Mouse (Mus musculus): ENCODE results near the gene Gm20388. TPM values are rescaled to one million over a fixed set of nuclear protein-coding genes. Genes with fewer than 3 reads are reported as not detected.
A peak's percentile ranks its signal among the peaks of the same experiment; 100 is the strongest.

Gene Gm20388
- polyA plus RNA-seq, 1 experiment from 2014 or later: not detected

DNA sequence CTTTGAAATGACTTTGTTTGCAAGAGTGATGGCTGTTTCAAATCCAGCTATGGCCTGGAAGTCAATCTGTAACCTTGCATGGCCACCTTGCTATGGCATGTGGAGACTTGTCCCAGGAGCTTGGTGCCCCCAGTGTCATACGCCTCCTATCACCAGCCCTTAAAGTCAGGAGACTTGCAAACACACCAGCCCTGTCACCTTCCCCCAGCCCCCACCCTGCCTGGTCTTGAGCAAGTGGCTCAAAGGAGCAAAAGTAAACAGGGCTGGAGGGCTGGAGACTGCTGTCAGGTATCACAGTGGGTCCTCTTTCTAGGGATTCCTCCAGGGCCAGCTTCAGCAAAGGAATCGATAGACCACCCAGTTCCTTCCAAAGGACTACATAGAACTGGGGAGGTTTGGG, 2400.5 kb downstream of the Gm20388 start:
- Histone ChIP-seq H3K36me3 (peaks cover 98% of the 10 kb centered on the region), H3K9ac (peak overlapping the region; percentile 76), H3K9me3 (replicated peaks) (no peaks in the 10 kb centered on the region), H3K4me3 (no peak overlapping the region), H3K27me3 (replicated peaks) (no peaks in the 10 kb centered on the region), H3K4me1 (peaks cover 100% of the 10 kb centered on the region), H3K4me2 (peak overlapping the region; percentile 49), H3K27ac (peak overlapping the region; percentile 97)
- WGBS (ENCODE audit: insufficient replicate concordance): 83% methylated on average over 2 of the region's 2 CpGs
- ATAC-seq: no peak

DNA sequence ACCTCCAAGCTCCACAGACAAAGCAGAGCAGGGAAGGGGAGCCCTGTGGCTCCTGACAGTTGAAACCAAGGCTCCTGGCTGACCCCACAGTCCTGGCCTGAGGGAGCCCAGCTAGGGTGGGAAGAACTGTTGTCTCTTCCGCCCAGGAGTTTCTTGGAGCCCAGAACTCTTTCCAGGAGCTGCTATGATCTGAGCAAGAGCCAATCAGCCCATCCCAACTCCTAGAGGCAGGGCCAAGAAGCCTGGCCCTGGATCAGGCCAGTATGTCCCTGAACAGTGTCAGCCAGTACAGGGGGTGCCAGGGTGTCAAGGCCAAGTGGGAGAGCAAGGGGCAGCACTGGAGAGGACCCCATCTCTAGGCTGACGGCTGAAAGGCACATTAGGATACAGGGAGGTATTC, 2401.9 kb downstream of the Gm20388 start:
- 35% methylated on average over 2 of the region's 2 CpGs for WGBS (ENCODE audit: insufficient replicate concordance)
- H3K27ac ChIP-seq: peak overlapping the region; percentile 97
- H3K4me3 ChIP-seq: no peak overlapping the region
- H3K4me2 ChIP-seq: peak overlapping the region; percentile 49
- no peaks in the 10 kb centered on the region for H3K9me3 ChIP-seq (replicated peaks)
- peak overlapping the region; percentile 76 for H3K9ac ChIP-seq
- no peaks in the 10 kb centered on the region for H3K27me3 ChIP-seq (replicated peaks)
- peaks cover 98% of the 10 kb centered on the region for H3K36me3 ChIP-seq
- H3K4me1 ChIP-seq: peaks cover 100% of the 10 kb centered on the region
- no peak for ATAC-seq

DNA sequence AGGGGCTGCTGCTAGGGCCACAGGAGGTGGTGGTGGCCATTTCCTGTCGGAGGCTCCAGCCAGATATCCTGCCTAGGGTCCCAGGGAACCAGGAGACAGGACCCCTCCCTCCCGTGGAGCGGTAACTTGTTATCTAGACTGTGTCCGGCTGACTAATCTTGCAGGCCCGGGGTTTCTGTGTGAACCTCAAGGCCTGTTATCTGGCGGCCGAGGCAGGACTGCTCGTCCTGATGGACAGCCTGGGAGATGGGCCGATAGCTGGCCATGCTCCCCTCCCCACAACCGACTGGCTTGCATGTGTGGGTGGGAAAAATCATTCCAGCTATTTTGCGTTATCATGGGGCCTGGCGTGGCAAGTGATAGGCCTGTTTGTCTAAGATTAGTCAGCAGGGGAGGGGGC, 2402.7 kb downstream of the Gm20388 start:
- Histone ChIP-seq H3K9ac (peak overlapping the region; percentile 76), H3K27ac (peak overlapping the region; percentile 97), H3K4me3 (peak overlapping the region; percentile 4; the same call in 1 of the 2 replicates), H3K4me2 (peak overlapping the region; percentile 49), H3K36me3 (peaks cover 98% of the 10 kb centered on the region), H3K9me3 (replicated peaks) (no peaks in the 10 kb centered on the region), H3K4me1 (peaks cover 100% of the 10 kb centered on the region), H3K27me3 (replicated peaks) (no peaks in the 10 kb centered on the region)
- 4% methylated on average over 12 of the region's 12 CpGs for WGBS (ENCODE audit: insufficient replicate concordance)
- peak; percentile 61 for ATAC-seq

DNA sequence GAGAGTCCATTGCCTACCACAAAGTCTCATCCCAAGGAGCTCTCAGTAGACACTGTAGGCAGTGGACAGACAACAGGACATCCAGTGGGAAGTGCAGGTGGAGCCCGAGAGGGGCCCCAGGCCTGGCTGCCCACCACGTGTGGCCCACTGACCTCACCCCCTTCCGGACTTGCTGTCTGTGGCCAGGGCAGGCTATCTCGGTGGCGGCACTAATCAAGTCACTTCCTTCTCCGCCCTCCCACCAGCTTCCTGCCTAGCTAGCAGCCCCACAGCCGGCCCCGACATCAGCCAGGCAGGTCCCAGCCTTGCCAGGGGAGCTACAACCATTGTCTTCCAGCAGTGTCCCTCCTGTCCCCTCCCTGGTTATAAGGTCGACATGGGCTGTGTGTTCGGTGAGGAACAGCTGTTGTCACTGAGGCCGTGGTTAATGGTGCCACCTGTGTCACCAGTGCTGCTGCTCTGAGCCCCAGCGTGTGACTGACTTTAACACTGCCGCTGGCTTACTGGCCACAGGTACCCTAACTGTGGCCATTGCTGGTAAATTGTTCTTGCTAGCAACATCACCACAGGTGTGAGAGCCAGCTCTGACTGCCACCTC, 2404.4 kb downstream of the Gm20388 start:
- peaks cover 100% of the 10 kb centered on the region for H3K4me1 ChIP-seq
- H3K4me2 ChIP-seq: peak overlapping the region; percentile 34
- WGBS (ENCODE audit: insufficient replicate concordance): 24% methylated on average over 13 of the region's 13 CpGs
- peaks cover 100% of the 10 kb centered on the region for H3K36me3 ChIP-seq
- H3K27me3 ChIP-seq (replicated peaks): no peaks in the 10 kb centered on the region
- H3K9ac ChIP-seq: peak overlapping the region; percentile 76
- no peaks in the 10 kb centered on the region for H3K9me3 ChIP-seq (replicated peaks)
- no peak for ATAC-seq
- H3K27ac ChIP-seq: peak overlapping the region; percentile 97
- no peak overlapping the region for H3K4me3 ChIP-seq

DNA sequence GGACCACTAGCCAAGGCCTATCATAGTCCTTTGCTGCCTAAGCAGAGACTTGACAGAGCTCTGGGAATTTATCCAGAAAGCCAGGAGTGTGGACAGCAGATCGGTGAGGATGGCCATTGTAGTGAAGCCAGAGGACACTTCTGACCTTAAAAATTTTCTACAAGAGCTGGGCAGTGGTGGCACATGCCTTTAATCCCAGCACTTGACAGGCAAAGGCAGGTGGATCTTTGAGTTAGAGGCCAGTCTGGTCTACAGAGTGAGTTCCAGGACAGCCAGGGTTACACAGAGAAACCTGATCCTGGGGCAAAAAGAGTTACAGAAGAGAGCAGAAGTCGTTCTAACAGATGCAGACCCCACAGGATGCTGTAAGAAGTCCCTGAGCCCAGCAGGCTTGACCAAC, 2405.8 kb downstream of the Gm20388 start:
- peak overlapping the region; percentile 17; the same call in 1 of the 2 replicates for H3K4me2 ChIP-seq
- H3K4me3 ChIP-seq: no peak overlapping the region
- no peaks in the 10 kb centered on the region for H3K9me3 ChIP-seq (replicated peaks)
- no peaks in the 10 kb centered on the region for H3K27me3 ChIP-seq (replicated peaks)
- WGBS (ENCODE audit: insufficient replicate concordance): 45% methylated on average over 2 of the region's 2 CpGs
- H3K27ac ChIP-seq: peak overlapping the region; percentile 97
- ATAC-seq: no peak
- H3K9ac ChIP-seq: peak overlapping the region; percentile 76
- peaks cover 99% of the 10 kb centered on the region for H3K36me3 ChIP-seq
- peaks cover 100% of the 10 kb centered on the region for H3K4me1 ChIP-seq

DNA sequence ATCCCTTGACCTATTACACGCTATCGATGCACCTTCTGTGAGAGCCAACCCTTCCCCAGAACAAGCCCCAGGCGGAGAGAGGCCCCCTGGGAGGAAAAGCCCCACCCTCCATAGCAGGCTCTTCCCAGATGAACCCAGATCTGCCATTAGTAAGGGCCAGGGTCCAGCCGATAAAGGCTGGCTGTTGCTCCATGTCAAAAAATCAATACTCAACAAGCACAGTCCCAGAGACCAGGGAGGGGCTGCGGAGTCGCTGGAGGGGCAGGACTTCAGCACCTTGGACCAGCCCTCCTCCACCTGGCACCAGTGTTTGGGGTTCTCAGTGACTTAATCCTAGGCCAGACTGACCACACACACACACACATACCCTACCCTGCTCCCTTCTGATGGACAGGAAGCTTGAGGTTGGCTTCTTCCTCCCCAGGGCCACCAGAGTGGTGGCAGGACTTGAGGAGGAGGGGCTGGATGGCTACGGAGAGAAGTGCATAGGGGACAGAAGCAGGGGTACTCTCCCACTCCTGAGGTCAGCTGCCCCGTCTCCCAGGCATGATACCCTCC, 2407.4 kb downstream of the Gm20388 start:
- ATAC-seq: peak; percentile 0; the same call in 1 of the 2 replicates
- Histone ChIP-seq H3K4me2 (peak overlapping the region; percentile 47), H3K27ac (peak overlapping the region; percentile 97), H3K36me3 (peaks cover 95% of the 10 kb centered on the region), H3K4me1 (peaks cover 100% of the 10 kb centered on the region), H3K4me3 (peak overlapping the region; percentile 3; the same call in 1 of the 2 replicates), H3K27me3 (replicated peaks) (no peaks in the 10 kb centered on the region), H3K9ac (peak overlapping the region; percentile 76), H3K9me3 (replicated peaks) (no peaks in the 10 kb centered on the region)
- WGBS (ENCODE audit: insufficient replicate concordance): 13% methylated on average over 8 of the region's 8 CpGs

DNA sequence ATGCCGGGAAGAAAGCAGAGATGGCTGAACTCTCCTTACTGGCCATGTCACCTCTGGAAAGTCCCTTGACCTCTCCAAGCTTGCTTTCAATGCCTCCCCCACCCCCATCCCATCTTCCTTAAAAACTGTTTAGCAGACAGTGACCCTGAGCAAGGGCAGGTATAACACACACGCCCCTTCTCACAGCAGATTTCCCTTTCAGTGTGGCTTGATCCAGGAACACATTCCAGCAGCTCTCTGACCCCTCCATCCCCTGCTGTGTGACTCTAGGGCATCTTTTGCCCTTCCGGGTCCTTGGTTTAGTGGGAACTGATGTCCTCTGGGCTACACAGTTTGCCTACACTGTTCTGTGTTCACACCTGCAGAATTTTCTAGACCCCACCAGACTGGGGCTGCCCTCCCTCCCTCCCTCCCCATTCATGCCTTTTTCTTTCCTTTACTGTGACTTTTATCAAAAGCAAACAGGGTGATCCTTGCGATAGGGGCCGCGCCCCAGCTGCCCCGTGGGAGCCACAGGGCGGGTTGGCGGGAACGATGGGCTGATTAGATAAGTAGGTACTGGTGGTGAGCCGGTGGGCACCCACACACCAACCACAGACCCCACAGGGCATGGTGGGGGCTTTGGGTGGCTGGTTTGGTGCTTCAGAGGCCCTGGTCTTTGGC, 2408.5 kb downstream of the Gm20388 start:
- Histone ChIP-seq H3K9ac (peak overlapping the region; percentile 76), H3K27me3 (replicated peaks) (no peaks in the 10 kb centered on the region), H3K27ac (peak overlapping the region; percentile 97), H3K4me3 (no peak overlapping the region), H3K36me3 (peaks cover 93% of the 10 kb centered on the region), H3K4me2 (peak overlapping the region; percentile 47), H3K9me3 (replicated peaks) (no peaks in the 10 kb centered on the region), H3K4me1 (peaks cover 100% of the 10 kb centered on the region)
- ATAC-seq: no peak
- 26% methylated on average over 11 of the region's 11 CpGs for WGBS (ENCODE audit: insufficient replicate concordance)

DNA sequence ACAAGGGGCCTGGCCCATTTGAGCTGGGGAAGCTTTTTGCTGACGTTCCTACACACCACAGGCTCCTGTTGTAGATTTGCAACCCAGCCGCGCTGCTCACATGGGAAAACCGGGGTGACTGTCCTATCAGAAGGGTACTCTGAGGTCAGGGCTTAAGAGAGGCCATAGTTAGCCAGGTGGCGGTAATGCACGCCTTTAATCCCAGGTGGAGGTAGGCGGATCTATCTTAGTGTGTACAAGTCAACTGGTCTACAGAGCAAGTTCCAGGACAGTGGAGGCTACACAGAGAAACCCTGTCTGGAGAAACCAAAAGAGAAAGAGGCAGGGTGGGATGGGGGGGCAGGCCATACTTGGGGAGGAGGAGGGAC, 2409.1 kb downstream of the Gm20388 start:
- no peak for ATAC-seq
- 32% methylated on average over 7 of the region's 7 CpGs for WGBS (ENCODE audit: insufficient replicate concordance)
- peaks cover 93% of the 10 kb centered on the region for H3K36me3 ChIP-seq
- H3K27me3 ChIP-seq (replicated peaks): no peaks in the 10 kb centered on the region
- H3K27ac ChIP-seq: peak overlapping the region; percentile 97
- peak overlapping the region; percentile 76 for H3K9ac ChIP-seq
- H3K9me3 ChIP-seq (replicated peaks): no peaks in the 10 kb centered on the region
- H3K4me2 ChIP-seq: peak overlapping the region; percentile 47
- H3K4me3 ChIP-seq: no peak overlapping the region
- H3K4me1 ChIP-seq: peaks cover 100% of the 10 kb centered on the region

DNA sequence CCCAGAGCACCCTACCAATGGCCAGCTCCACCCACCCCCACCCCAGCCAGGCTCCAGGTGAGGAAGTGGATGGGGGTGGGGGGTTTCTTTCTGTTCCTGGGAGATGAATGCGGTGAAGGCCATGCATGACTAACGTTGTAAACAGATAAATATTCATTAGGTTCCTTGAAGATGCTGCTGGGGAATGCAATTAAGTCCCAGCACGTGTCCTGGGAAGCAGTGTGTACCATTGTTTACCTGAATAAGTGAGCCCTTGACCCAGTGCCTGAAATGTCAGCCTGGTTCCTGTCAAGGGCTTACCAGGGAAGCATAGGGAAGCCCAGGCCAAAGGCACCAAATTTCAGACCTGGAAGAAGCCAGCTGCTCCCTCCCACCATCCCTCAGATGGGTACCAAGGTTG, 2409.9 kb downstream of the Gm20388 start:
- WGBS (ENCODE audit: insufficient replicate concordance): 31% methylated on average over 3 of the region's 3 CpGs
- no peaks in the 10 kb centered on the region for H3K9me3 ChIP-seq (replicated peaks)
- H3K9ac ChIP-seq: peak overlapping the region; percentile 76
- H3K4me1 ChIP-seq: peaks cover 100% of the 10 kb centered on the region
- peaks cover 93% of the 10 kb centered on the region for H3K36me3 ChIP-seq
- peak overlapping the region; percentile 71 for H3K4me2 ChIP-seq
- ATAC-seq: no peak
- peak overlapping the region; percentile 97 for H3K27ac ChIP-seq
- H3K27me3 ChIP-seq (replicated peaks): no peaks in the 10 kb centered on the region
- no peak overlapping the region for H3K4me3 ChIP-seq

DNA sequence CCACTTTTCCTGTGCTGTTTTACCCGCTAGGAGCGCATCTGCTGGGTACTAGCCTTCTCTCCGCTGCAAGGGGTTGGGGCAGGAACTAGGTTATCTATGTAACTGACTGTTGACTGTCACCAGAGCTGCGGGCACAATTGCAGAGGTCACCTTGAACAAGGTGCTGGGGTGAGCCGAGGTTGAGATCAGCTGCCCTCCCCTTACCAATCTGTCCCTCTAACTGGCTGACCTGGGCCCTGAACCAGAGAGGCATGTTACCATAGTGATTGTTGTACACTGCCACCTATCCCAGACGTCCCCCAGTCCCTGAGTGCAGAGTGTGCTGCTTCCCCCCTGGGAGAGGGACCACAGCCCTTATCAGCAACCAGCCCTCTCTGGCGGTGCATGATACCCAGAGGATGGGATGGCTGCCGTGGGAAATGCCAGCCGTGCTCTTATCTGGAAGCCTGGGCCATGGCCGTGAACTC, 2410.8 kb downstream of the Gm20388 start:
- Histone ChIP-seq H3K27ac (peak overlapping the region; percentile 97), H3K9me3 (replicated peaks) (no peaks in the 10 kb centered on the region), H3K27me3 (replicated peaks) (no peaks in the 10 kb centered on the region), H3K4me2 (peak overlapping the region; percentile 71), H3K9ac (peak overlapping the region; percentile 76), H3K4me1 (peaks cover 100% of the 10 kb centered on the region), H3K36me3 (peaks cover 93% of the 10 kb centered on the region), H3K4me3 (peak overlapping the region; percentile 34)
- ATAC-seq: peak; percentile 89
- WGBS (ENCODE audit: insufficient replicate concordance): 14% methylated on average over 10 of the region's 10 CpGs

DNA sequence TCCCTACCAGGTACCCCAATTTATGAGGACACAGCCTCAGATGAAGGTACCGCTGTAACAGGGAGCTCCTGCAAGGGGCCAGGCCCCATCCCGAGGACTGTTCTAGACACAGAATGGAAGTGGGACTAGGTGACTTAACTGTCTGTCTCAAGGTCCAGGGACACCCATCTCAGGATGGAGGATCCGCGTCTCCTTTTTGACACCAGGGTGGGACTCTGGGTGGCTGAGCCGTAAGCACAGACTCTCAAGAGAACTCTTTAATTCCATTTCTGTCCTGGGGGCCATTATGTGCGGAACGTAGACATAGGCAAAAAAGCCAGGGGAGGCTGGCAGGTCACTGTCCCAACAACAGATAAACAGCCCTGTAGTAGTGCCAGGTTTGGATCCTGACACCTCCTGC, 2411.5 kb downstream of the Gm20388 start:
- H3K9ac ChIP-seq: peak overlapping the region; percentile 76
- 29% methylated on average over 7 of the region's 7 CpGs for WGBS (ENCODE audit: insufficient replicate concordance)
- H3K9me3 ChIP-seq (replicated peaks): no peaks in the 10 kb centered on the region
- peak overlapping the region; percentile 97 for H3K27ac ChIP-seq
- peaks cover 93% of the 10 kb centered on the region for H3K36me3 ChIP-seq
- H3K27me3 ChIP-seq (replicated peaks): no peaks in the 10 kb centered on the region
- peak overlapping the region; percentile 71 for H3K4me2 ChIP-seq
- ATAC-seq: peak; percentile 0; the same call in 1 of the 2 replicates
- peak overlapping the region; percentile 34 for H3K4me3 ChIP-seq
- H3K4me1 ChIP-seq: peaks cover 100% of the 10 kb centered on the region

DNA sequence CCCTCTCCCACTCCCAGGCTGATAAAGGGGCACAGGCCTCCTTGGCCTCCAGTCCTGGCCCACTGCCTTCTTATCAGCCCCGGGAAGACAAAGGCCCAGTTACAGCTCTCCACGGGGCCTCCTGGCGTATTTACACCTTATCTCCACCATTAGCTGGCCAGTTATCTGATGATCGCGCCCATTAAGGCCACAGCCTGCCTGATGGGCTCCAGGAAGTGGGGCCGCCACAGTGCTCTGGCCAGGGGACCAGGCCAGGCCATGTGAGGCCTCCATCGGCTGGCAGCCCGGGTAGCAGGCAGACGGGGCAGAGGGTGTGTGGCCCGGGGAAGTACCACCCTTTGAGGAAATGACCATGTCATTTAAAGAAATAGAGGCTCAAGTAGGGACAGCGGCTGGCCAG, 2412.2 kb downstream of the Gm20388 start:
- Histone ChIP-seq H3K27ac (peak overlapping the region; percentile 97), H3K4me2 (peak overlapping the region; percentile 71), H3K36me3 (peaks cover 93% of the 10 kb centered on the region), H3K27me3 (replicated peaks) (no peaks in the 10 kb centered on the region), H3K4me1 (peaks cover 100% of the 10 kb centered on the region), H3K9me3 (replicated peaks) (no peaks in the 10 kb centered on the region), H3K4me3 (peak overlapping the region; percentile 34), H3K9ac (peak overlapping the region; percentile 76)
- 7% methylated on average over 11 of the region's 11 CpGs for WGBS (ENCODE audit: insufficient replicate concordance)
- ATAC-seq: peak; percentile 24

All from liver, embryonic 12.5 days (tissue).